Mouse (Mus musculus): ENCODE measurements around the gene Aoc3. TPM values are rescaled to one million over a fixed set of nuclear protein-coding genes. Genes with fewer than 3 reads are reported as not detected.
A peak's percentile ranks its signal among the peaks of the same experiment; 100 is the strongest.
"Not testable (repeated sequence)": the region's sequence is repeated elsewhere in the genome, so short reads cannot be mapped to it uniquely, and the experiment has no call there.

The Aoc3 gene
- polyA plus RNA-seq, 1 experiment from 2014 or later = 0.10 TPM

- H3K4me3 ChIP-seq = no peak overlapping the region
- 80% methylated on average over 3 of the region's 3 CpGs for WGBS
- H3K4me1 ChIP-seq = no peaks in the 10 kb centered on the region
Measured at GRCm38 (mm10) chr11:101311083-101311482, 19.3 kb upstream of the Aoc3 start.

GRCm38 (mm10) chr11:101312150-101312549 is 18.3 kb upstream of the Aoc3 start:
- no peak overlapping the region for H3K4me3 ChIP-seq
- H3K36me3 ChIP-seq = no peaks in the 10 kb centered on the region
- H3K27me3 ChIP-seq = peaks cover 2% of the 10 kb centered on the region; the same call in 1 of the 2 replicates
- H3K4me2 ChIP-seq = no peak overlapping the region
- H3K9ac ChIP-seq = no peak overlapping the region
- H3K4me1 ChIP-seq = peaks cover 7% of the 10 kb centered on the region
- H3K9me3 ChIP-seq = no peaks in the 10 kb centered on the region
- no peak overlapping the region for H3K27ac ChIP-seq
- 73% methylated on average over 3 of the region's 3 CpGs for WGBS
- no peak for ATAC-seq (ENCODE audit: insufficient number of reproducible peaks, insufficient read depth, low FRiP score, low TSS enrichment, low read depth)

More at GRCm38 (mm10) chr11:101311083-101311482, 19.3 kb upstream of the Aoc3 start:
- H3K27ac ChIP-seq = no peak overlapping the region
- peaks cover 5% of the 10 kb centered on the region; the same call in 1 of the 2 replicates for H3K27me3 ChIP-seq
- H3K36me3 ChIP-seq = no peaks in the 10 kb centered on the region
- no peak for ATAC-seq (ENCODE audit: insufficient number of reproducible peaks, insufficient read depth, low FRiP score, low TSS enrichment, low read depth)
- H3K9me3 ChIP-seq = no peaks in the 10 kb centered on the region
- no peak overlapping the region for H3K4me2 ChIP-seq
- no peak overlapping the region for H3K9ac ChIP-seq

GRCm38 (mm10) chr11:101314567-101314966 is 15.8 kb upstream of the Aoc3 start:
- H3K9ac ChIP-seq = no peak overlapping the region
- no peak overlapping the region for H3K27ac ChIP-seq
- 94% methylated on average over 1 of the region's 1 CpGs for whole genome bisulfite sequencing
- no peaks in the 10 kb centered on the region for H3K27me3 ChIP-seq
- H3K4me1 ChIP-seq = peaks cover 14% of the 10 kb centered on the region
- H3K4me2 ChIP-seq = no peak overlapping the region
- no peaks in the 10 kb centered on the region for H3K9me3 ChIP-seq
- no peak overlapping the region for H3K4me3 ChIP-seq
- H3K36me3 ChIP-seq = peaks cover 18% of the 10 kb centered on the region
- no peak for ATAC-seq (ENCODE audit: insufficient number of reproducible peaks, insufficient read depth, low FRiP score, low TSS enrichment, low read depth)

- H3K27ac ChIP-seq = 0 out of 2 replicates have a peak overlapping the region, but pooled peaks have one; percentile 73
- H3K4me2 ChIP-seq = peak overlapping the region; percentile 98
- ATAC-seq (ENCODE audit: insufficient number of reproducible peaks, insufficient read depth, low FRiP score, low TSS enrichment, low read depth) = no peak
- no peaks in the 10 kb centered on the region for H3K9me3 ChIP-seq
- H3K4me3 ChIP-seq = peak overlapping the region; percentile 83
- WGBS = 90% methylated on average over 8 of the region's 8 CpGs
- peaks cover 24% of the 10 kb centered on the region for H3K36me3 ChIP-seq
- peak overlapping the region; percentile 92 for H3K9ac ChIP-seq
- no peaks in the 10 kb centered on the region for H3K27me3 ChIP-seq
- peaks cover 14% of the 10 kb centered on the region for H3K4me1 ChIP-seq
Measured at GRCm38 (mm10) chr11:101315082-101315650, 15.2 kb upstream of the Aoc3 start.

- peaks cover 31% of the 10 kb centered on the region for H3K36me3 ChIP-seq
- H3K9me3 ChIP-seq = no peaks in the 10 kb centered on the region
- peaks cover 14% of the 10 kb centered on the region for H3K4me1 ChIP-seq
- H3K4me3 ChIP-seq = peak within 1 kb of the TSS; percentile 83
- H3K4me2 ChIP-seq = peak within 1 kb of the TSS; percentile 98
- under 1% methylated on average over 62 of the region's 62 CpGs for WGBS
- H3K27me3 ChIP-seq = no peaks in the 10 kb centered on the region
- ATAC-seq (ENCODE audit: insufficient number of reproducible peaks, insufficient read depth, low FRiP score, low TSS enrichment, low read depth) = peak; percentile 85
- peak within 1 kb of the TSS; percentile 92 for H3K9ac ChIP-seq
- H3K27ac ChIP-seq = peak within 1 kb of the TSS; percentile 73
Measured at GRCm38 (mm10) chr11:101315665-101316500, 14.5 kb upstream of the Aoc3 start, which contains the start of gene Psme3. Gene Psme3 (plus strand): TSS chr11:101316213.

- H3K4me1 ChIP-seq = peaks cover 14% of the 10 kb centered on the region
- under 1% methylated on average over 17 of the region's 17 CpGs for WGBS
- no peak; the same call in 1 of the 2 replicates for ATAC-seq (ENCODE audit: insufficient number of reproducible peaks, insufficient read depth, low FRiP score, low TSS enrichment, low read depth)
Measured at GRCm38 (mm10) chr11:101316501-101316917, 13.9 kb upstream of the Aoc3 start.

GRCm38 (mm10) chr11:101323609-101324008 is 6.8 kb upstream of the Aoc3 start:
- Histone ChIP-seq H3K4me2 (no peak overlapping the region), H3K27me3 (no peaks in the 10 kb centered on the region), H3K4me1 (0 out of 2 replicates have a peak, but pooled peaks cover 5% of the 10 kb centered on the region), H3K9ac (no peak overlapping the region), H3K36me3 (peaks cover 73% of the 10 kb centered on the region), H3K4me3 (no peak overlapping the region), H3K9me3 (no peaks in the 10 kb centered on the region), H3K27ac (no peak overlapping the region)
- no peak for ATAC-seq (ENCODE audit: insufficient number of reproducible peaks, insufficient read depth, low FRiP score, low TSS enrichment, low read depth)
- 18% methylated on average over 4 of the region's 4 CpGs for WGBS

More at GRCm38 (mm10) chr11:101316501-101316917, 13.9 kb upstream of the Aoc3 start:
- Histone ChIP-seq H3K4me3 (peak overlapping the region; percentile 83), H3K27ac (peak overlapping the region; percentile 73), H3K9me3 (no peaks in the 10 kb centered on the region), H3K36me3 (peaks cover 37% of the 10 kb centered on the region), H3K4me2 (peak overlapping the region; percentile 98), H3K27me3 (no peaks in the 10 kb centered on the region), H3K9ac (peak overlapping the region; percentile 92)

- Histone ChIP-seq H3K9me3 (no peaks in the 10 kb centered on the region), H3K4me1 (0 out of 2 replicates have a peak, but pooled peaks cover 6% of the 10 kb centered on the region), H3K4me2 (no peak within 1 kb of the TSS), H3K27me3 (no peaks in the 10 kb centered on the region), H3K9ac (no peak within 1 kb of the TSS), H3K4me3 (no peak within 1 kb of the TSS), H3K27ac (no peak within 1 kb of the TSS), H3K36me3 (peaks cover 61% of the 10 kb centered on the region)
- WGBS = 93% methylated on average over 5 of the region's 5 CpGs
- ATAC-seq (ENCODE audit: insufficient number of reproducible peaks, insufficient read depth, low FRiP score, low TSS enrichment, low read depth) = no peak
Measured at GRCm38 (mm10) chr11:101324763-101325162, 5.6 kb upstream of the Aoc3 start, which contains the start of gene Aoc2. Gene Aoc2 (plus strand): TSS chr11:101325063.

GRCm38 (mm10) chr11:101325201-101325600 is 5.2 kb upstream of the Aoc3 start:
- not testable (repeated sequence) for H3K27me3 ChIP-seq; H3K4me3 ChIP-seq; H3K9ac ChIP-seq; ATAC-seq (ENCODE audit: insufficient number of reproducible peaks, insufficient read depth, low FRiP score, low TSS enrichment, low read depth); H3K4me1 ChIP-seq; H3K9me3 ChIP-seq; H3K27ac ChIP-seq; H3K4me2 ChIP-seq
- 92% methylated on average over 11 of the region's 11 CpGs for WGBS
- H3K36me3 ChIP-seq = peaks cover 57% of the 10 kb centered on the region

- no peak for ATAC-seq (ENCODE audit: insufficient number of reproducible peaks, insufficient read depth, low FRiP score, low TSS enrichment, low read depth)
- no peak overlapping the region for H3K9ac ChIP-seq
Measured at GRCm38 (mm10) chr11:101326147-101326546, 4.3 kb upstream of the Aoc3 start.

GRCm38 (mm10) chr11:101327311-101327710 is 3.1 kb upstream of the Aoc3 start:
- Histone ChIP-seq H3K4me2 (no peak overlapping the region), H3K4me3 (no peak overlapping the region), H3K4me1 (0 out of 2 replicates have a peak, but pooled peaks cover 6% of the 10 kb centered on the region), H3K27ac (no peak overlapping the region), H3K27me3 (no peaks in the 10 kb centered on the region), H3K36me3 (peaks cover 36% of the 10 kb centered on the region), H3K9ac (no peak overlapping the region), H3K9me3 (no peaks in the 10 kb centered on the region)
- no peak for ATAC-seq (ENCODE audit: insufficient number of reproducible peaks, insufficient read depth, low FRiP score, low TSS enrichment, low read depth)
- WGBS = 51% methylated on average over 3 of the region's 3 CpGs

More at GRCm38 (mm10) chr11:101326147-101326546, 4.3 kb upstream of the Aoc3 start:
- 0 out of 2 replicates have a peak, but pooled peaks cover 6% of the 10 kb centered on the region for H3K4me1 ChIP-seq
- H3K4me3 ChIP-seq = no peak overlapping the region
- no peaks in the 10 kb centered on the region for H3K9me3 ChIP-seq
- WGBS = 83% methylated on average over 11 of the region's 11 CpGs
- peaks cover 47% of the 10 kb centered on the region for H3K36me3 ChIP-seq
- H3K27ac ChIP-seq = no peak overlapping the region
- no peak overlapping the region for H3K4me2 ChIP-seq
- H3K27me3 ChIP-seq = no peaks in the 10 kb centered on the region
